Mouse (Mus musculus): ENCODE results near the gene AC170998.1.

- TF ChIP-seq CTCF (IDR thresholded peaks at IDR 0.05; ENCODE audit: low read depth) (no peak), EP300 (IDR thresholded peaks at IDR 0.05; ENCODE audit: low read depth) (no peak)
Observed at GRCm38 (mm10) chr17:28756447-28756846, 30.6 kb downstream of the AC170998.1 start.
